19 mouse cellular contexts compared by ENCODE assay signal in the genomic region with DNA sequence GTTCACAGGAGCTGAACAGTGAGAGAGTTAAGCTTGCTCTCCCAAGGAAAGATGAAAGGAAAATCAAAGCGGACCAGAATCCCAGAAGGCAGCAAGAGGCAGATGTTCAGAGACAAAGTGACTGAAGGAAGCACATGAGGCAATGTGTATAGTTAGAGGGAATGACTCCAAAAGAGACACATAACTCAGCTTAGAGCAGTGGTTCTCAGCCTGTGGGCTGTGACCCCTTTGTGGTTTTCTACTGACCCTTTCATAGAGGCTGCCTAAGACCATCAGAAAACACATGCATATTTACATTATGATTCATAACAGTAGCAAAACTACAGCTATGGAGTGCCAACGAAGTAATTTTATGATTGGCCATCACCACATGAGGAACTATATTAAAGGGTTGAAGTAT.
A peak's percentile ranks its signal among the peaks of the same experiment; 100 is the strongest.
DNase-seq lines count a peak whose midpoint lies in the region; ATAC-seq lines count a peak whose summit lies in the region.
"Had no signal": no experiment of that assay in that cellular context is flagged by ENCODE, and none has a peak within 500 bp of the region (broad histone marks: within the 10 kb centered on the region; RNA-seq: fewer than 3 reads in every experiment).

No protein-coding gene starts in this region.

- no peak overlapping the region for H3K4me2 ChIP-seq in kidney, embryonic 15.5 days
- H3K4me2 ChIP-seq: heart, embryonic 11.5 days; heart, embryonic 15.5 days had no signal

- no peak overlapping the region for H3K4me3 ChIP-seq in kidney, embryonic 15.5 days (replicated peaks)
- H3K4me3 ChIP-seq: embryonic facial prominence, embryonic 10.5 days; forebrain, embryonic 10.5 days; heart, embryonic 15.5 days had no signal

- no peaks in the 10 kb centered on the region for H3K27me3 ChIP-seq in kidney, embryonic 15.5 days
- H3K27me3 ChIP-seq: CH12.LX; heart, embryonic 15.5 days had no signal

- 0 out of 2 replicates have a peak overlapping the region, but pooled peaks have one; percentile 27 for H3K27ac ChIP-seq in kidney, embryonic 15.5 days
- H3K27ac ChIP-seq: embryonic facial prominence, embryonic 10.5 days; forebrain, embryonic 10.5 days; heart, embryonic 15.5 days had no signal

- 67% methylated on average over 2 of the region's 2 CpGs for WGBS in kidney, embryonic 15.5 days

- ATAC-seq in kidney, embryonic 15.5 days (replicated peaks; ENCODE audit: low FRiP score), result no peak
- ATAC-seq: forebrain, embryonic 14.5 days; hindbrain, embryonic 16.5 days; inflammation-experienced regulatory T-cells, adult 6 months had no signal

- peak; percentile 9 for DNase-seq in gastrocnemius, adult 18-20 months (ENCODE audit: low spot score)
- DNase-seq in gastrocnemius, postnatal 25 days, result no peak
- DNase-seq in kidney, postnatal 10 days, result no peak
- peak; percentile 15 for DNase-seq in lung, postnatal 10 days
- DNase-seq in lung, postnatal 14 days, result no peak
- peak; percentile 9 for DNase-seq in fibroblast of lung, adult 2 months (ENCODE audit: low read depth)
- DNase-seq in right cerebral cortex, postnatal 25 days, result no peak
- DNase-seq: adrenal gland, postnatal 25 days; cerebellum, adult 2 months; cerebellum, postnatal 10 days had no signal

- no peaks in the 10 kb centered on the region for H3K36me3 ChIP-seq in kidney, embryonic 15.5 days
- H3K36me3 ChIP-seq: embryonic facial prominence, embryonic 10.5 days; forebrain, embryonic 10.5 days; heart, embryonic 15.5 days had no signal

- H3K9ac ChIP-seq in kidney, embryonic 15.5 days, result no peak overlapping the region
- H3K9ac ChIP-seq: heart, embryonic 15.5 days had no signal

- H3K4me1 ChIP-seq in kidney, embryonic 15.5 days, result peaks cover 16% of the 10 kb centered on the region
- H3K4me1 ChIP-seq: heart, embryonic 15.5 days had no signal

- no peaks in the 10 kb centered on the region for H3K9me3 ChIP-seq in kidney, embryonic 15.5 days (replicated peaks)
- H3K9me3 ChIP-seq: embryonic facial prominence, embryonic 10.5 days; forebrain, embryonic 10.5 days; heart, embryonic 15.5 days had no signal

Comparison
In these comparisons a context has a peak if more than half of its experiments do, and no peak if none do; other contexts are left out.
1. DNase-seq: peak in gastrocnemius, adult 18-20 months (single experiment), lung, postnatal 10 days (single experiment) and fibroblast of lung, adult 2 months (single experiment); none in gastrocnemius, postnatal 25 days (single experiment), kidney, postnatal 10 days (single experiment), lung, postnatal 14 days (single experiment) and right cerebral cortex, postnatal 25 days (single experiment).